Mouse (Mus musculus) brain, embryonic 14.5 days (tissue): ENCODE results near the gene Igsf9.

Experiments used
- CTCF ChIP-seq: fragments of 200-500 bp; IDR thresholded peaks from 2 replicates; pipeline ENCODE4 v1.5.1; 2012; ENCODE audit warnings: inconsistent platforms, mild to moderate bottlenecking, moderate library complexity, borderline replicate concordance; ENCODE audit not compliant: insufficient read depth, insufficient read length; ENCODE audit errors: extremely low read depth
- POLR2A ChIP-seq: fragments of 200-500 bp; IDR thresholded peaks from 2 replicates; pipeline ENCODE4 v1.6.1; 2012; ENCODE audit warnings: mild to moderate bottlenecking, inconsistent platforms, borderline replicate concordance; ENCODE audit not compliant: poor library complexity, insufficient read depth, insufficient read length, severe bottlenecking; ENCODE audit errors: extremely low read depth

GRCm38 (mm10) chr1:172468301-172468877, 13.2 kb upstream of the Igsf9 start:
- TF ChIP-seq POLR2A = no peak
- TF ChIP-seq CTCF = no peak
